Mouse (Mus musculus) thymus, adult 2 months (tissue): ENCODE results near the gene Ppara.

Experiments used
- CTCF ChIP-seq: fragments of 200-500 bp; IDR thresholded peaks from 2 replicates; pipeline ENCODE4 v1.5.1; 2012; ENCODE audit warnings: mild to moderate bottlenecking, control low read depth, low read length, moderate library complexity, borderline replicate concordance; ENCODE audit not compliant: control insufficient read depth, poor library complexity, insufficient read depth; ENCODE audit errors: extremely low read depth
- POLR2A ChIP-seq: fragments of 200-500 bp; IDR thresholded peaks from 2 replicates; pipeline ENCODE4 v1.6.1; 2012; ENCODE audit warnings: mild to moderate bottlenecking, low read length, control low read depth, moderate library complexity; ENCODE audit not compliant: control insufficient read depth, poor library complexity, insufficient read depth; ENCODE audit errors: extremely low read depth

DNA sequence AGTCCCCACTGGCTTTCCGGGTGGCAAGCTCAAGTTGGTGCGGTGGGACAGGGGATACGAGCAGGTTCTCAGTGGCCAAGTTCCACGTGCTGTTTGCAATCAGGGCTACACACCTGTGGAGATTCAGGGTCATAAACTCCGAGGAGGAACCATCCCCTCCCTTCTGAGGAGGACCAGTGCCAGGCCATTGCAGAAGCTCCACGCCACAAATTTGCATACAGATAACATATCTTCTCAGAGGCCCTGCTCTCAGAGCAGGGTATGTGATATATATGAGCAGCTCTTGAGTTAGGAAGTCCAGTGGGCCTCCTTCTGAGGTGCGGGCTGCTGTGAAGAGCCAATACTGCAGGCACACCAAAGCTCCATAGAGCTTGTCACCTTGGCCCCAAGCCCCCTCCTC, 15.8 kb upstream of the Ppara start:
- TF ChIP-seq CTCF (no peak), POLR2A (no peak)
